Mouse (Mus musculus): ENCODE data around the gene Mecom.

DNA sequence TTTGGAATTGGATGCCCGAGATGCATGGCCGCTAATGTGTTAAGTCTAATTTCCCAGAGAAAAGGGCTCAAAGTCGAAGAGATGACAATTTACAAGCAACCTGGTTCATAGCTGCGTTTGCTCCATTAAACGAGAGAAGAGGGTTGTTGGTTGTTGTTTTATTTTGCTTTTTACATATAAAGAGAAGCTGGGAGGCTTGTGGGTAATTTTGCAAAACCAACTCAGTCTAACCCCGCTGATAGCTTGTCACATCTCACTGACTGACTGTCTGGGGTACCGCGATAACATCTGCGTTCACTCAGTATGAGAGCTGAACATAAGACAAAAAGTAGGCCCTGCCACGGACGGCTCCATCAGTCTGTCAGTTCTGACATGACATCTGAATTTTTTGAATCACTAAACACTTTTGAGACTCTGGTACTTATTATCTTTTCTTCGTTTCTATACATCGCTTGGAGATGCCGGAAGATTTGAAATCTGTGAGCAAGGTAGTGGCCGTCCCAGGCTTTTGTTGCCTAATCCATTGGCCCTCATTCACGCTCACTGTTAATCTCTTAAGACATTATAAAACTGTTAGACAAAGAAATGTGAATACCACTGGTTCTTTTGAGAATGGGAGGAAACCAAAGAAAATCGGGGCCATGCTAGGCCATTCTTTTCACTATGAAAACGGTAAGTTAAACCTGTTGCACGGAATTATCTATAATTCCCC lies 327.0 kb downstream of the Mecom start:
- TF ChIP-seq POLR2A (IDR thresholded peaks at IDR 0.05; ENCODE audit: control insufficient read depth, low read depth, low read length) (no peak), CTCF (IDR thresholded peaks at IDR 0.05; ENCODE audit: control insufficient read depth, insufficient read depth, insufficient replicate concordance, low read depth, low read length) (no peak)
